Mouse (Mus musculus) frontal cortex, postnatal 36 days (tissue): ENCODE measurements at regions not wholly inside any gene's neighbourhood (a gene's known extent, or its start where the extent isn't known, plus 50 kb on each side); places are given as distances from the start of the nearest gene placed in this dataset.
"Not testable (repeated sequence)": the region's sequence is repeated elsewhere in the genome, so short reads cannot be mapped to it uniquely, and the experiment has no call there.

Source experiments
- DNase-seq, 2 experiments: peaks; one replicate each; pipeline ENCODE4 v3.0.0; 2022; ENCODE audit warnings: low spot score in 2 of 2

DNA sequence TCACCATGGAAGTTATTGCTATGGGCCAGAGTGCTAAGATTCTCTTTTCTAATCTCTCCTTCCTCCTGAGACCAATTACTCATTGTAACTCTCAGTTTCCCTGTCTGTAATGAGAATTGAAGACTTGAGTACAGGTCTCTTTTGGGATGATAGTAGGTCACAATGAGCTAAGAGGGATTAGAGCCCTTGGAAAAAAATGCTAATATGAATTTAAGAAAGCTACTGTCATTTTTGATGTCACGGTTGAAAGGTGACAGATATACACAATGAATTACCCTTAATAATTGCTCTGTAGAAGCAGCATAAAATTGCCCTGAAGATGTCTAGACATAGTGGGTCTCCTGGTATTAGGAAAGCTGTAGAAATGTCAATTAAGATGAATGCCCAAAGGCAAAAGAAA lies 178.2 kb downstream of the Kcna4 start:
- DNase-seq = no peak

DNA sequence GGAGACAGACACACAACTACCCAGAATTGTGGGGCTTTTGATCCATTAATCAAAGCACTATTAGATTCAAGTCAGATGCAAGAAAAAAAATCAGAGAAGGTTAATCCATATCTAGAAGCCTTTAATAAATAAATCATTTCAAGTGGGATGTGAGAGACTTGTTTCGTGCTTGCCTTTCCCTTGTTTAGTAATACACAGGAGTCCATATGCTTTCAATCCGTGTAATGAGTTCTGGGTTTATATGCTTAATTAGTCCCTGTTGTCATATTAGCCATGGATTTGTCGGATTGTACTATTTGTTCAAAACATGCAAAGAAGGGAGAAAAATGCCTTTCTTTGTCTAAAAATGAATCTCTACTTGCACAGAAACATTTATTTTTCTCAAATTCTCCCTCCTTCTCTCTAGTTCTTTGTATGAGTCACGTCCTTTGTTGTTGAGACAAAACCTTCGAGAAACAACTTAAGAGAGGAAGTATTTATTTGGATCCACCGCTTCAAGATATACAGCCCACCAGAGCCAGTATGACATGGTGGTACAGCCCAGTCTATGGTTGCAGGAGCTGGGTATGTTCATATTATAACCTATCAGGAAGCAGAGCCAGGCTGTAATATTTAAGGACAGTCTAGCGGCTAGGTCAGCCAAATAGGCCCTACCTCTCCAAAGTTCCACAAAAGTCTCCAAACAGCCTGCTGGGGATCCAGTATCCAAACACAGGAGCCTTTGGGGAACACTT lies 213.4 kb downstream of the Kcna4 start:
- no peak for DNase-seq

DNA sequence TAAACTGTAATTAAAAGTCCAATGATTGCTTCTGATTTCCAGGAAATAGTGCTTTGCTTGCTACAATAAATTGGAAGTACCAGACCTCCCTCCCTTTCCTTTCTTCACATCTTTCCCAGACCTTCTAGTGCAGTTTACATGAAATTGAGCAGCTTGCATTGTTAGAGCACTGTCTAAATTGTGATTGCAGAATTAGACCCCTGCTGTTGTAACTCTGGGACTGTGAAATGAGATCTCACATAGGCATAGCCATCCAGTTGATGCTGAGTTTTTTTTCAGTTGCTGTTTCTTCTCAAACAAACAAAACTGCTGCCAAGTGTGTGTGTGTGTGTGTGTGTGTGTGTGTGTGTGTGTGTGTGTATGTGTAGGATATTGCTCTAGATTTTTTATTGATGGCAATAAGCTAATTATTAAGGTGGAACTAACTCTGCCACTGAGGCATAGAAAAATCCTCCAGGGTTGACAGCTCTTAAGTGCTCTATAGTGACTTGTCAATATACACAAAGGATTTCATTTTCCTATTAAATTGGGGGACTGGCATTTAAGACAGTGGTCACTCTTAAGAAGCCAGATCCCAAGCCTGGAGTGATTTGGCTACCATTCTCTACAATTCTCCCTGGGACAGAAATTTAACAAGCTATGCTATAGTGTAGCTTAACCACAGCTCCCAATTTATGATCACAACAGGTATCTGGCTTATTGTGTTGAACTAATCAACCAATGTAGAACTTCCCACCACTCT lies 217.2 kb downstream of the Kcna4 start:
- DNase-seq = no peak

DNA sequence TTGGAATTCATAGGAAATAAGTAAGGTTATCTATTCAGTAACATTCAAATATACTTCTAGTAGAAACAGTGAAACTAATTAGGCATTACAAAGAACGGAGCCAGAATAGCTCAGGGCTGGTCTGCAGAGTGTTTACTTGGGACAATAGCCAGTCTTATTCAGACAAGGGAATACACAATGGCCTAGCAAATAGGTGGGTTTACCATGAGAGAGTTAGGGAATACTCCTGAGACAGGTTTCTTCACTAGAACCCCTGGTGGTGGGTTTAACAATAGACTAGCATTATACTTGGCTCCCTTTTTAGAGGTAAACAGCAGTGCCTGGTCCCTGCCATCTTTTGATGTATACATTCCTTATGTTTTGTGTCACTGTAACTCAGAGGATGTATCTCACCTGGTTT lies 225.0 kb downstream of the Kcna4 start:
- not testable (repeated sequence) for DNase-seq

DNA sequence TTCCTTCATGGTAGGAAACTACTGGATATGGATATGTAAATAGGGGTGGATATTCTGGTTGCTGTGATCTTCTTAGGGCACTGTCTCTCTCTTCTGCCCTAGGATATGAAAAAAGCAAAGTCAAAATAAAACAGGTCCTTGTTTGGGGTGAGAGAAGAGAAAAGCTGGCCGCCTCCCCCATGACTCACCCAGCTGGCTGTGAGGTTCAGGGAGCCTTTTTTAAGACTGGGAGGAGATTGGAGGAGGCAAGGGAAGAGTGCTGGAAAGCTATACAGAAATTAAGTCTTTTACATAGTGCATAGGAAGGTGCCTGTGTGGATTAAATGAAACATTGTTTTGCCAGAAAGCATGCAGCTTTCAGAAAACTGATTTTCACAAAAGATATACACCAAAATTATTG lies 227.7 kb downstream of the Kcna4 start:
- peak; percentile 60 to 65 for DNase-seq

DNA sequence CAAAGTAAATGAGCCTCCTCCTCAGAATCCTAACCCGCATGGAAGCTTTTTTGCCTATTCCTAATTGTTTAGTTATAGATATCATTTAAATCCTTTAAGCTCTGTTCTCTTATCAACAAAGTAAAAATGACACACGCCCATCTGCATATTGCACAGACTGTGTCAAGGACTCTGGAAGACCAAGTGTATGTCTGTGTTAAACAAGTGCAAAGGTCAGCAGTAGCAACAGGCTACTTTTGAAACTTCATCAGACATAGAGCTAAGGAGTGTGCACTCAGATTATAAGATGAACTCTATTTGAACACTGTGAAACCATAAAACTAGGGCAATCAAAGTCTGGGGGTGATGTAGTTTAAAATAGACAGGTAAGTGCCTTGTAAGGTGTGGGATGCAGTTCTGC lies 228.3 kb downstream of the Kcna4 start:
- DNase-seq = peak in 1 of 2 experiments; percentile 7

DNA sequence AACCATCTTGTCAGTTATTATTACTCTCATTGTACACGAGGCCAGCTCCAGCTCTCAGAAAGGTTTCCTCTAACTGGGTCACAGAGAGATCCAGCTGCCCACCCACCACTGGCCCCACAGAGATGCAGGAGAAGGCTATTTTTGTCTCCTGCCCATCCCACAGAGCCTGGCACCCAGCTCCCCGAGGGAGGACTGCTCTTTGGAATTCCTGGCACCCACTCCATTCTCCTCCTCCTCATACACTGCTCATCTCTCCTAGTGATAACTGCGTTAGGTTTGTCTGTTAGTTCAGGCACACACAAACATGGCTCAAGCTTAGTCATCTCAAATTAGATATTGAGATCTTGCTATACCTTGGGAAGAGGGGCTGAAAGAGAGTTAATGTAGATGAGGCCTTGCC lies 228.9 kb downstream of the Kcna4 start:
- DNase-seq = peak; percentile 77 to 87

DNA sequence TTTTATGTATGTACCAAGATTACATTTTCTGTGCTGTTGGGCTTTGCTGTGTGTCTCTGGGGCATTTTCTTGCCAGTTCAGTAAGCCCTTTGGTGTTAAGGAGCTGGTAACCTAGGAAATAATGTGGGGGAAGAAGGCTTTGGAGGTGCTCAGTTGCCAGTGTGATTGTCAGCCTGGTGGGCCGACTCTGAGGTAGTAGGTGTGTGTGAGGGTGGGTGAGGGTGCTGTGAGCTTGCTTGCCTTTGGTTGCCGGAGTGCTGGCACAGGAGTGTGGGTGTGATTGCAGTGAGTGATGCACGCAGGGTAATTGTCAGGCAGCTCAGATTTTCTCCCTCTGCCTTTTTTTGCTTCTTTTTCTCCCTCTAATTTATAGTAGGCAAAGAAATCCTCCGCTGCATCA lies 229.3 kb downstream of the Kcna4 start:
- peak; percentile 74 to 75 for DNase-seq

DNA sequence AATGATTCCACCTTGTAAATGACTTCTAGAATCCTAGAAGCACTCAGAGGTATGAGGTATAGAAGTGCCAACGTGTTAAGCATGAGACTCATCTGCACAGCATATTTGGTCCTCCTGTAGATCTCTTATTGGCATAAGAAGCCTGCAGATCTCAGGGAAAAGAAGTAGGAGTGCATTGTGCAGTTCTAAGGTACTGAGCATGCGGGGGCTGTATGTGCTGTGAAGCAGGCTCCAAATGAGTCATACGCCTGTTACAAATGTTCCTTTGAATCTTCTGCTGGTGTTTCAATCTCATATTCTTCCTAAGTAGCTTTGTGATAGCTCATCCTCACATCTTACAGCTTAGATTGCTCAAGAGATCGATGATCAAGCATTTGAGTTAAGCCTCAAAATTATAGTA lies 252.7 kb downstream of the Kcna4 start:
- peak; percentile 39 to 79 for DNase-seq

DNA sequence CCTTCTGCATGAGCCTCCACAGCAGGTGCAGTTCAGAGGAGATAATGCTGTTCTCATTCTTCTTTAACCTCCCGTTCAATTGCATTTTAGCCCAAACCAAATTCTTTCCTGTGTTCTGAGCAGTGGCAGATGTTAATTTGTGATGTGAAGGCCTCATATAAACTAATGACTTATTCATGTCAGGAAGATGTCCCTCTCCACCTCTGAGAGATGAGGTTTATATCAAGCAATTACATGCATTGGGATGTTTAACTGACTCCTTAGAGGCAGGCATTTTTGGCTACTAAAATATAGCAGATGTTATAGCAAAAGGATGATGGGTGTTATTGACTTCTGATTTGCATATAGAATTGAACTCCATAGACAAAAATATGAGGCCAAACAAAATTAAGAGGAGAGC lies 262.1 kb downstream of the Kcna4 start:
- DNase-seq = no peak

DNA sequence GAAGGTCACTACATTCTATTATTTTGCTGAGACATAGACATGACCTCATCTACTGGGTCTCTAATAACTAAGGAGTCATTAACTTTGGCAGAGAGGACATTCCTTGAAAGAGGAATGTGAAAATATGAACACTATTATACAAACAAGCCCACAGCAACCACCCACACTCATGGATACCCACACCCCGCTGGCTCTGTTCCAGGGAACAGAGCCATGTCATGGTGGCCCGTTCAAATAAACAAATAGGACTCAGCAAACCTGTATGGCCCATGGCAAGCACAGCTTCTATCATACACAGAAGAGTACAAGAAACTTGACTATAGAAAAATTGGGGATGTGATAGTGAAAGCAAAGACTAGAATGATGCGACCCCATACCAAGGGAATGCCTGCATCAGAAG lies 265.8 kb downstream of the Kcna4 start:
- DNase-seq = no peak

DNA sequence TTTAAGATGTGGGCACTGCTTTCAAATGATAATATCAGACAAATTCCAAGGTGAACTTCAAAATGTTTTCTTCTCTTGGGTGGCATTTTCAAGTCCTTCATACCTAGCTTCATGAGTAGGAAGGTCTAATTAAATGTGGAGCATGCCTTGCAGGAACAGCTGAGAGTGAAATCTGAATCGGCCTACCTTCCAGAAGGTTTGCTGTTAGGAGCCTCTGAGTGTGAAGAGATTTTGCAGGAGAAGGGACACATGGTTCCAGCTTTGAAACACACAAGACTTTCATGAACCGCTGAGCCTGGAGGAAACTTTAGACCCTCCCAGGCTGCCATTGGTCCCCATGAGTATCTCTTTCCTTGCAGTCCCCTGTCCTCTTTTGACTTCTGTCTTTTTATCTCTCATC lies 279.2 kb downstream of the Kcna4 start:
- peak; percentile 2 to 24 for DNase-seq

DNA sequence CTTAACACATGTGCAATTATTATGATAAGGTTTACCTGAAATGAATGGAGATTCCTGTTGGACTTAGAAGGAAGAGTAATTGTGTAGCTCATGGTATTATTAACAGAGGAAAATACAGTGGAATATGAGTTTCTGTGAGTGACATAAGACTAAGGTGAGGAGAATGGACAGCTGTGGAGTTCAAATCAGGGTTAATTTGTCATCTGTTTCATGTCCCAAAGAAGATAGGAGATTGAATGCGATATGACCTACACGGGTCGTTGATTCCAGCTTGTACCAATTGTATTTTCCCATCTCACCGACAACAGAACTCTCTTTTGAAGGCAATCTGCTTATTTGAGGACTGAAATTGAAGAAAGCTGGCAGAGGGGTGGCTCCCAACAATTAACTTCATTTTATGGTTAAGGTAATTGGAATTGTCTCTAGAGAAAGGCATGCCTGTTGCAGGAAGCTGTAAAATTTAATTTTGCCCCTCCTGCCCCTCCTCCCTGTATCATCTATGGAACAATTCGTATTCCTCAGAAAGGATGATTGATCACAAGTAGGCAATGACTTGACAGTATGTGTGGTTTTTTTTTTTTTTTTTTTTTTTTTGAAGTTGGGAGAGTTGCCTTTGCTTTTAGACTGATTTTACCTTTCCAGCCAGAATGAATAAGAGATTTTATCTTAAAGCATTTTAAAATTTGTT lies 319.6 kb downstream of the Kcna4 start:
- no peak for DNase-seq

DNA sequence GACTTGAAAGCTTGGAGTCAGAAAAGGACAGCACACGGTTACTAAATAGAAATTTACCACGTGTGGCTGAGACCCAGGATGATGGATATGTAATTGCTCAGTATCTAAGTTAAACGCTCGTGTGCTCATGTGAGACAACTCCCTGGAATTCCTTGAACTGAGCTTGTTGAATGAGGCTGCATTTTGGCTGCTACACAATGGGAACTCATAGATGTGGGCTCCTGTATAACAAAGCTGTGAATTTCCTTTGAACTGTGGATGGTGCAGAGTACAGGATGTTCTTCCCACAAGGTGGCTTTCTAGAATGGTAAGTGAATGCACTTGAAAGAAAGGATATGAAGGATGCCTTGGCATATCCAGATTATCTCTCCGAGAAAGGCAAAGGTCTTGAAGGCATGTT lies 321.4 kb downstream of the Kcna4 start:
- no peak for DNase-seq

DNA sequence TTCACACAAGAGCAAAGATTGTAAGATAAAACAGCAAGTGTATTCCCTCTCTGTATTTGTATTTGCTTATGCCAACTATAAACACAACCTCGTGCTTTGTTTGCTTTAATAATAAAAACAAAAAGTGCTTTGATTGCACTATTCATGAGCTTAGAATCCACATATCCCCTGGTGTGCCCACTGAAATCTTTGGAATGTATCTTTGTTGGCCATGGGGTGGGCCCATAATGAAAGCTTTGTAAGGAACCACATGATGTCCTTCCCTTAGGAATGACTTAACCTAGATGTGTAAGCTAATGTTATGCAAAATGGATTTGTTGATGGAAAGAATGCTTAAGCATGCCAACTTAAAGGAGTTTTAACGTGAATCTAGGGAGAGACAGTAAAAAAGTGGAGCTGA lies 321.8 kb downstream of the Kcna4 start:
- no peak for DNase-seq

DNA sequence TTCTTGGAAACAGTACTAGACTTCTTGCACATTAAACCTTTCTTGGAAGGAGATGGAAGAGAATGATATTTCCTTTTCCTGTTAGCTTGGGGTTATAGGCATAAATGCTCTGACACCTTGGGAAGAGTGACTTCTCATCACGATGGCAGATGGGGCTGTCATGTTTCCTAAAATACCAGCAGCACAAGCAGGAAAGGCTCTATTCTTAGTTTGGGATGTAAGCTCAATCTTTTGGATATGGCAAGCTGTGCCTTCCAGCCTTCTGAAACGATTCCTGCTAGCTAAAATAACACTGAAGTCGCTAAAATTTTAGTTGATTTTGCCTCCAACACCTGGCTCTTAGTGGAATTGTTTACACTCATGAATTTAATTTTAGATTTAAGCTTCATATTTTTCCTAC lies 324.3 kb downstream of the Kcna4 start:
- DNase-seq = peak; percentile 11 to 63

DNA sequence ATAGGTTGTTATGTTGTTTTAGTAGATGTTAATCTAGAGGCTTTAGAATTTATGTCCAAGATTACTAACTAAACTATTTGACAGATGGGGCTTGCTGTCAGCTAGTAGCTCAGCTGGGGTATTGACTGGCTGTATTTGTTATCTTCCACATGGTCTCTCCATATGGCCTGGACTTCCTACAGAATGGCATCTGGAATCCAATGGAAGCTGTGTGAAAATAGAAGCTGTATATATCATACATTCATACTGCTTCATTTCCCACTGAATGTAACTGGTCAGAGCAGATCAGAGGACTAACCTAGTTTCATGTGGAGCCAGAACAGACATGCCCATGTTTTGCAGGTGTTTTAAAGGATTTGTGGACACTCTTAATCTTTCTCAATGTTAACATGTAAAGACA lies 337.0 kb downstream of the Kcna4 start:
- DNase-seq = peak in 1 of 2 experiments; percentile 19

DNA sequence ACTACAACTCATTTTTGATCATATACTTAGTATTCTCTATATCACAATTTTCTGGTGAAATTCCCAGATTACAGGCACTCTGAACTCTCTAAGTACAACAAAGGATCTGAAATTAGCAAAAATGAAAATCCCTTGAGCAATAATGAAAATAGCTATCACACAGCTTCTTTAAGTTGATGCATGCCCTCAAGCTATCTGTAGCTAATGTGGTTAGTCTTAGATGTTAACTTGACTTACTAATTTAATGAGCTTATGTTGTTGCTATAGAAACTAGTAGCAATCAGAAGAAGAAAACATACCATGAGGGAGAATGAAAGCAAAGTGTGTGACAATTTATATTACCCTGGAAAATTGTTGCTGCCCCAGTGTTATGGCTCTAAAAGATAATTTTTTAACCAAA lies 368.7 kb downstream of the Kcna4 start:
- no peak for DNase-seq
